Mouse (Mus musculus) bone marrow, adult 2 months (tissue): ENCODE results near the gene Irs2. TPM values are rescaled to one million over a fixed set of nuclear protein-coding genes. Genes with fewer than 3 reads are reported as not detected.

Experiments
- H3K27ac ChIP-seq: fragments of 200-500 bp; 2 replicates; pipeline ENCODE4 v1.5.1; 2012; ENCODE audit warnings: low read depth, mild to moderate bottlenecking, control low read depth, inconsistent platforms, low read length; ENCODE audit not compliant: control insufficient read depth, poor library complexity, insufficient read depth
- H3K4me1 ChIP-seq: fragments of 200-500 bp; 2 replicates; pipeline ENCODE4 v1.6.1; 2011; ENCODE audit warnings: low read length; ENCODE audit not compliant: control insufficient read depth, insufficient read depth
- H3K4me3 ChIP-seq: fragments of 200-500 bp; replicated peaks from 2 replicates; pipeline ENCODE3; 2011; ENCODE audit warnings: mild to moderate bottlenecking, low read depth, low read length, control low read depth; ENCODE audit not compliant: control insufficient read depth
- CTCF ChIP-seq: fragments of 200-500 bp; IDR thresholded peaks from 2 replicates; pipeline ENCODE4 v1.5.1; 2011; ENCODE audit warnings: low read length, control low read depth; ENCODE audit not compliant: control insufficient read depth, insufficient read depth
- POLR2A ChIP-seq: fragments of 200-500 bp; IDR thresholded peaks from 2 replicates; pipeline ENCODE4 v1.6.1; 2011; ENCODE audit warnings: low read depth, mild to moderate bottlenecking, control low read depth, low read length, borderline replicate concordance; ENCODE audit not compliant: control insufficient read depth
- WGBS: fragments of 180-500 bp; shearing (Covaris S2); methylation state at CpG from one replicate; pipeline ENCODE4 v1.1.7; 2018; 5-methylcytosine and 5-hydroxymethylcytosine counted together
- polyA plus RNA-seq: library from polyadenylated mRNA; stranded (reverse); fragments of >200 nt; gene quantifications from 2 replicates; pipeline ENCODE4 v1.2.4, GENCODE M21; 2011; ENCODE audit warnings: low replicate concordance; ENCODE audit not compliant: missing spikeins, insufficient read depth, insufficient read length

Gene Irs2
- polyA plus RNA-seq, 1 experiment = 10.5 TPM

DNA sequence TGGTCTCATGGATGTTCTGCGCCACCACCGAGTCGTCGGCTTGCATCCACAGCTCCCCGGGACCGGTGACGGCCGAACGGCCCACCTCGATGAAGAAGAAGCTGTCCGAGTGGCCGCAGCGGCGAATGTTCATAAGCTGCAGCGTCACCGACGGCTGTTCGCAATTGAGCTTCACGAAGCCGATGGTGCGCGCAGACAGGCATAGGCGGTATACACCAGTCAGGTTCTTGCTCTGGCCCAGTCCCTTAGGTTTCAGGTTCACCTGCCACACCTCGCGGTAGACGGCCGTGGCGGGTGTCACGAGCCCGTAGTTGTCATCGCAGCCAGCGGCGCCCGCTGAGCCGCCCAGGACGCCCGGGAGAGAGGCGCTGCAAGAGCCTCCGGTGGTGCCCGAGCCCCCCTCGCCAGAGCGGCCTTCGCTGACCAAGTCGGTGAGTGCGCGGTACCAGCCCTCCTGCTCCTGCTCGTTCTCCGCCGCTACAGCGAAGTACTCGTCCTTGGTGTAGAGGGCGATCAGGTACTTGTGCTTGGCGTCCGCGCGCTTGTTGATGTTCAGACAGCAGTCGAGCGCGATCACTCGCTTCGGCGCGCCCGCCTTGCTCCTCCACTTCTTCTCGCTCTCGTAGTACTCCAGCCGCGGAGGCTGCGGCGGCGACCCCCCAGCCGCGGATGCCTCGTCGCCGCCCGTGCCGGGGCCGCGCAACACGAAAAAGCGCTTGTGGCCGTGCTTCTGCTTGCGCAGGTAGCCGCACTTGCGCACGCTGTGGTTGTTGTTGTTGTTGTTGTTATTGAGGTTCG is 478 bp downstream of the Irs2 start:
- H3K4me1 ChIP-seq = peaks cover 13% of the 10 kb centered on the region
- under 1% methylated on average over 88 of the region's 88 CpGs for WGBS
- peak overlapping the region; percentile 99 for H3K4me3 ChIP-seq
- TF ChIP-seq POLR2A (peak; percentile 38; the same call in 1 of the 2 replicates), CTCF (no peak)
- peak overlapping the region; percentile 98 for H3K27ac ChIP-seq

DNA sequence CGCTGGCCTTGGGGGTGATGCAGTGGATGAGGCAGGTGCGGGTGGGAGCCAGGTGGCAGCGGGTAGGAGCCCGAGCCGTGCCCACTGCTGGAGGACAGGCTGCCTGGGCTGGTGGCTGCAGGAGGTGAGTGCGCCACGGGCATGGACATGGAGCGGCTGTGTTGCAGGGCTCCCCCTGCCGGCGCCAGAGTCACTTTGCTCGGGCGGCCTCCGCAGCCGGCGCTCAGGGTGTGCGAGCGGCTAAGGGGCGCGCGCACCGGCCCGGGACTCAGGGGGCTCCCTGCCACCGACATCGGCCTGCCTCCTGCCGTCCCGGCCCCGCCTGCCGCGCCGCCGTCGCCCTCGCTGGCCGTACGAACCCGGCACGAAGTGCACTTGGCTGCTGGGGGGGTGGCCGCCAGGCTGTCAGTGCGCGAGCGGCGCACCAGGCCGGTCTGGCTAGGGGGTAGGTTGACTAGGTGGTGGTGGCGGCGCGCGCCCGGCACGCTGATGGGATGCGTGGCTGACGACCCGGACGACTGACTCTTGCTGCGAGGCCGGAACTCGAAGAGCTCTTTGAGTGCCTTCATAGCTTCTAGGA is 1.2 kb downstream of the Irs2 start:
- peak; percentile 76 for TF ChIP-seq CTCF
- TF ChIP-seq POLR2A = peak; percentile 26; the same call in 1 of the 2 replicates
- Histone ChIP-seq H3K27ac (peak overlapping the region; percentile 98), H3K4me1 (peaks cover 13% of the 10 kb centered on the region), H3K4me3 (peak overlapping the region; percentile 99)
- WGBS = 1% methylated on average over 56 of the region's 56 CpGs

DNA sequence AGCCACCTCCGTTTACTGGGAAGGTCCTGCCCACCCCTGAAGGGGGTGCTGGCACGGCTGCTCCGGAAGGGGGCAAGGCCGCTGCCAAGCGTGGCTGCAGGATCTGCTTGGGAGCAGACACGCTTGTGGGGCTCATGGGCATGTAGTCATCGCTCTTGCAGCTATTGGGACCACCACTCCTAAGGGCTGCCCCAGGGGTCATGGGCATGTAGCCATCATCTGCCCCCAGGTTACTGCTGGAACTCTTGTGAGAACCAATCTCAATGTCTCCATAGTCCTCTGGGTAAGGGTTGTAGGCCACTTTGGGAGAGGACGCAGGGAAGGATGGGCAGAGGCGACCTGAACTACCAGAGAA is 2.0 kb downstream of the Irs2 start:
- WGBS = 91% methylated on average over 9 of the region's 9 CpGs
- peaks cover 13% of the 10 kb centered on the region for H3K4me1 ChIP-seq

DNA sequence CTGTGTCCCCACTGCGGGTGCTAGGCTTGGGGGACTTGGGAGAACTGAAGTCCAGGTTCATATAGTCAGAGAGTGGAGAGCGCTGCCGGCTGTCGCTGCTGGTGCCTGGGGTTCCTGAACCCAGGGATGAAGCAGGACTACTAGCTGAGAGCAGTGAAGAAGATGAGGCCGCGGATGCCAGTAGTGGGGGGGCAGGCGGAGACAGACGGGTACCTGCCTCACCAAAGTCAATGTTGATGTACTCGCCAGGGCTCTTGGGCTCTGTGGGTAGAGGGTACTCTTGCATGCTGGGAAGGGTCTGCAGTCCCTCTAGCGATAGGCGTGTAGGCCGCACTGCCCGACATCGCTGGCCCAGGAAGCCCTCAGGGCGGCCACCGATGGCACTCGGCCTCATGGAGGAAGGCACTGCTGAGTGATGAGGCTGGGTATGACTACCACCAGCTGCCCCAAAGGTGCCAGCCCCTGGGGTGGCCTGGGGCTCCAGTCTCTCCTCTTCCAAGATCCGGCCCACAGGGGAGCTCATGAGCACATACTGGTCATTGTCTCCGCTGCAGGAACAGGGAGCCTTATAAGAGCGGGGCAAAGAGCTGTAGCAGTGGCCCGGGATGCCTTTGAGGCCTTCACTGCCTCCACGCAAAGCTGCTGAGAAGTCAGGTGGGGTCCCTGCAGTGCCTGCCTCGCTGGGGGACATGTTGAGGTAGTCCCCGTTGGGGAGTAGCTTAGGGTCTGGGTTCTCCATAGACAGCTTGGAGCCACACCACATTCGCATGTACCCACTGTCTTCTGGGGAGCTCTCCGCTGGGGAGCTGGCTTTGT is 2.6 kb downstream of the Irs2 start:
- peaks cover 15% of the 10 kb centered on the region for H3K4me1 ChIP-seq
- no peak overlapping the region for H3K4me3 ChIP-seq
- TF ChIP-seq POLR2A (peak; percentile 16; the same call in 1 of the 2 replicates), CTCF (no peak)
- no peak overlapping the region for H3K27ac ChIP-seq
- WGBS = 92% methylated on average over 26 of the region's 26 CpGs

More for the DNA sequence above, 2.0 kb downstream of the Irs2 start:
- no peak for TF ChIP-seq CTCF
- no peak for TF ChIP-seq POLR2A
- Histone ChIP-seq H3K4me3 (peak overlapping the region; percentile 99), H3K27ac (no peak overlapping the region)

DNA sequence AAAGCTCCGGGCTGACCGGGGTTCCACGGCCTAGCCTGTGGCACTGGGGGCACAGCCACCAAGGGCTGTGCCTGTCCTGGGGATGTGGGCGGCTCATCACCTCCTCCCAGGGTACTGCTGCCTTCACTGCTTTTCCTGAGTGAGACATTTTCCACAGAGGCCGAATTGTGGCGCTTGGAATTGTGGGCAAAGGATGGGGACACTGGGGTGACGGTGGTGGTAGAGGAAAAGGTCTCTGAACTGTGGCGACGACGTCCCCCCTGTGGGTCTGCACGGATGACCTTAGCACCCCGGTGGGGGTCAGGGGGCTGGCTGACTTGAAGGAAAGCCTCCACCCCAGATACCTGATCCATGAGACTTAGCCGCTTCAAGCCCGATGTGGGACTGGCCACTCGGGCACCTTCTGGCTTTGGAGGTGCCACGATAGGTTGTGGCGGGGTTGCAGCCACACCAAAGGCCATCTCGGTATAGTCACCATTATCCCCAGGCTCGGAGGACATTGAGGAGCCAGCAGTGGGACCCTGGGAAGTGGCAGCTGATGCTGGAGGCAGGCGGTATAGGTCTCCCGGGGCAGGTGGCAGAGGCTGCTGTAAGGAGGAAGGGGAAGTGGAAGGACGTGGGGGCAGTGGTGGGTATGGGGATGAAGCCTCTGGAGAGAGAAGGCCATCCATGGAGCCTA is 3.3 kb downstream of the Irs2 start:
- WGBS = 86% methylated on average over 22 of the region's 22 CpGs
- H3K27ac ChIP-seq = no peak overlapping the region
- no peak overlapping the region for H3K4me3 ChIP-seq
- no peak for TF ChIP-seq CTCF
- no peak for TF ChIP-seq POLR2A
- peaks cover 14% of the 10 kb centered on the region for H3K4me1 ChIP-seq

DNA sequence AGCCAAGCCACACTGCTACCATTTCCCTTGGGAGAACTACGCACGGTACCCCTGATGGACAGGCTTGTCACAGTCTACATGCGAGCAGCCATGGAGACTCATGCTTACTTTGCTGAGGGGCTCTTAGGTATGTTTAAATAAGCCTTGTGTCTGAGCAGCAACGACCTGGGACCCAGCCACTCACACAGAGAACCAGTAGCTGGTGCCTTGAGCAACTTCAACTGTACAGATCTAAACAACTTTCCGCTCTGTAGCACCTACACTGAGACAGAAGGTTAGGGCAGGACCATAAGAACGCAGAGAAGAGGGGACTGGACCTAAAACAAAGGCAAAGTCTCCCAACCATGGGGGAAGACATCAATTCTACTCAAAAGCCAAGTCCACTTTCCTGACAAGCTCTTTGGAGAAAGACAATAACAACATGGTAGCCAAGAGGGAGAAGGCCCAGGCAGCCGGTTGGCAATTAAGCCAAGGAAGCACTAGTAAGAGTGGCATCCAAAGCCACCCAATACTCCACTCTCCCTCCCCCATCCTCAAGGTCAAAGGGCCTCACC is 4.3 kb downstream of the Irs2 start:
- H3K27ac ChIP-seq = no peak overlapping the region
- TF ChIP-seq CTCF = no peak
- TF ChIP-seq POLR2A = no peak
- H3K4me3 ChIP-seq = peak overlapping the region; percentile 21
- peaks cover 14% of the 10 kb centered on the region for H3K4me1 ChIP-seq
- WGBS = 77% methylated on average over 7 of the region's 7 CpGs

DNA sequence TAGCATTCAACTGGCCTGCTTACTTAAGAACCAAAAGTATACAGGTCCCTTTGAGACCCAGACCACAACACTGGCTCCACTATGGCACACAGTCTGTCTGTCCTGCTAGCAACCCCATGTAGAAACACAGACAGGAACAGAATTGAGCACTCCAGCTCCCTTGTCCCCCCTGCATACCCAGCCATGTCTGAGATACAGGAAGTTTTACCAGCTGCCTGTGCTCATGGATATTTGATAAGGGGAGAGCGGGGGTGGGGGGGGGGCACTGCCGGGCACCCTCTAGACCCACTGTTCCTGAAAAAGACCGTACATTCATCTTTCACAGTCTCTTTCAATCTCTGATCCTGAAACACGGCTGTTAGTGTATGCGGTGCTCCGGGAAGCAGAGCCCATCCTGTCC is 5.0 kb downstream of the Irs2 start:
- Histone ChIP-seq H3K27ac (no peak overlapping the region), H3K4me3 (peak overlapping the region; percentile 21), H3K4me1 (peaks cover 14% of the 10 kb centered on the region)
- TF ChIP-seq POLR2A (no peak), CTCF (no peak)
- 46% methylated on average over 6 of the region's 6 CpGs for WGBS
